Mouse (Mus musculus) cortical plate, adult 2 months (tissue): ENCODE data around the gene E130308A19Rik.

ENCODE experiments used
- CTCF ChIP-seq: fragments of 200-500 bp; IDR thresholded peaks from 2 replicates; pipeline ENCODE4 v1.5.1; 2011; ENCODE audit warnings: mild to moderate bottlenecking, control low read depth, low read length; ENCODE audit not compliant: insufficient read depth; ENCODE audit errors: extremely low read depth
- POLR2A ChIP-seq: fragments of 200-500 bp; IDR thresholded peaks from 2 replicates; pipeline ENCODE4 v1.6.1; 2011; ENCODE audit warnings: mild to moderate bottlenecking, low read length, control low read depth; ENCODE audit not compliant: insufficient read depth; ENCODE audit errors: extremely low read depth

- TF ChIP-seq CTCF = no peak
- no peak for TF ChIP-seq POLR2A
These were observed 135.3 kb downstream of the E130308A19Rik start for GRCm38 (mm10) chr4:59761365-59761729.
